Mouse (Mus musculus) midbrain, embryonic 16.5 days (tissue): Measurements from ENCODE around the gene Lhfpl3. TPM values are rescaled to one million over a fixed set of nuclear protein-coding genes. Genes with fewer than 3 reads are reported as not detected.

Experiments used
- ATAC-seq: fragments of 200-750 bp; cut with Nextera tagmentation; 2 replicates; pipeline ENCODE4 v1.8.0; 2017; ENCODE audit warnings: moderate TSS enrichment
- H3K27ac ChIP-seq: fragments of 300-500 bp; sonication (generic); 2 replicates; pipeline ENCODE4 v1.5.1; 2014; ENCODE audit warnings: mild to moderate bottlenecking, low read length, mixed read lengths
- H3K27me3 ChIP-seq: fragments of 300-500 bp; sonication (generic); 2 replicates; pipeline ENCODE4 v1.6.1; 2014; ENCODE audit warnings: low read depth, low read length, mixed read lengths; ENCODE audit not compliant: control insufficient read depth, insufficient read depth
- H3K36me3 ChIP-seq: fragments of 300-500 bp; sonication (generic); 2 replicates; pipeline ENCODE4 v1.6.1; 2014; ENCODE audit warnings: mild to moderate bottlenecking, low read length, moderate library complexity, mixed read lengths; ENCODE audit not compliant: control insufficient read depth, insufficient read depth
- H3K4me1 ChIP-seq: fragments of 300-500 bp; sonication (generic); 2 replicates; pipeline ENCODE4 v1.6.1; 2014; ENCODE audit warnings: mild to moderate bottlenecking, low read length, mixed read lengths; ENCODE audit not compliant: control insufficient read depth, insufficient read depth
- H3K4me2 ChIP-seq: fragments of 300-500 bp; sonication (generic); 2 replicates; pipeline ENCODE4 v1.6.1; 2014; ENCODE audit warnings: mild to moderate bottlenecking, low read length, mixed read lengths
- H3K4me3 ChIP-seq: fragments of 300-500 bp; sonication (generic); 2 replicates; pipeline ENCODE4 v1.5.1; 2014; ENCODE audit warnings: low read depth, mild to moderate bottlenecking, low read length, moderate library complexity, mixed read lengths
- H3K9ac ChIP-seq: fragments of 300-500 bp; sonication (generic); 2 replicates; pipeline ENCODE4 v1.6.1; 2014; ENCODE audit warnings: low read depth, low read length, mixed read lengths
- H3K9me3 ChIP-seq: fragments of 300-500 bp; sonication (generic); replicated peaks from 2 replicates; pipeline ENCODE4 v1.6.1; 2014; ENCODE audit warnings: mild to moderate bottlenecking, low read length, mixed read lengths; ENCODE audit not compliant: control insufficient read depth, poor library complexity, severe bottlenecking
- WGBS: fragments of 180-500 bp; shearing (Covaris S2); extraction: QIAGEN DNeasy Blood & Tissue Kit; methylation state at CpG from one replicate; pipeline ENCODE4 v1.1.7; 2014; 5-methylcytosine and 5-hydroxymethylcytosine counted together
- polyA plus RNA-seq: library from polyadenylated mRNA; unstranded; fragments of >200 nt; fragmentation: Nextera tagmentation; extraction: Ambion mirVana; gene quantifications from 2 replicates; pipeline ENCODE4 v1.2.1, GENCODE M21; 2015

Gene Lhfpl3
- polyA plus RNA-seq, 1 experiment from 2014 or later: 33.6 TPM

- Histone ChIP-seq H3K27ac (no peak overlapping the region), H3K36me3 (no peaks in the 10 kb centered on the region), H3K4me3 (no peak overlapping the region), H3K4me1 (peaks cover 3% of the 10 kb centered on the region; the same call in 1 of the 2 replicates), H3K4me2 (no peak overlapping the region), H3K27me3 (no peaks in the 10 kb centered on the region), H3K9ac (no peak overlapping the region), H3K9me3 (no peaks in the 10 kb centered on the region)
- no peak for ATAC-seq
- 77% methylated on average over 4 of the region's 4 CpGs for WGBS
Measured at GRCm38 (mm10) chr5:23040429-23040828, 294.6 kb downstream of the Lhfpl3 start.

- WGBS: 76% methylated on average over 5 of the region's 5 CpGs
- Histone ChIP-seq H3K4me2 (no peak overlapping the region), H3K9me3 (no peaks in the 10 kb centered on the region), H3K27me3 (no peaks in the 10 kb centered on the region), H3K4me1 (no peaks in the 10 kb centered on the region), H3K4me3 (no peak overlapping the region), H3K9ac (no peak overlapping the region), H3K36me3 (no peaks in the 10 kb centered on the region), H3K27ac (no peak overlapping the region)
- no peak for ATAC-seq
Measured at GRCm38 (mm10) chr5:23042862-23043261, 297.0 kb downstream of the Lhfpl3 start.

- H3K27me3 ChIP-seq: no peaks in the 10 kb centered on the region
- ATAC-seq: no peak
- WGBS: 84% methylated on average over 7 of the region's 7 CpGs
- 0 out of 2 replicates have a peak, but pooled peaks cover 2% of the 10 kb centered on the region for H3K4me1 ChIP-seq
- no peak overlapping the region for H3K4me2 ChIP-seq
- no peaks in the 10 kb centered on the region for H3K9me3 ChIP-seq
- no peak overlapping the region for H3K27ac ChIP-seq
- H3K36me3 ChIP-seq: no peaks in the 10 kb centered on the region
- no peak overlapping the region for H3K9ac ChIP-seq
- H3K4me3 ChIP-seq: no peak overlapping the region
Measured at GRCm38 (mm10) chr5:23049083-23049663, 303.3 kb downstream of the Lhfpl3 start.

GRCm38 (mm10) chr5:23051458-23051857, 305.6 kb downstream of the Lhfpl3 start:
- no peaks in the 10 kb centered on the region for H3K9me3 ChIP-seq
- peak; percentile 17; the same call in 1 of the 2 replicates for ATAC-seq
- no peak overlapping the region for H3K27ac ChIP-seq
- WGBS: 63% methylated on average over 5 of the region's 5 CpGs
- no peak overlapping the region for H3K4me2 ChIP-seq
- no peak overlapping the region for H3K9ac ChIP-seq
- H3K4me3 ChIP-seq: no peak overlapping the region
- H3K36me3 ChIP-seq: no peaks in the 10 kb centered on the region
- 0 out of 2 replicates have a peak, but pooled peaks cover 2% of the 10 kb centered on the region for H3K4me1 ChIP-seq
- H3K27me3 ChIP-seq: no peaks in the 10 kb centered on the region

GRCm38 (mm10) chr5:23094894-23095293, 349.0 kb downstream of the Lhfpl3 start:
- H3K9ac ChIP-seq: no peak overlapping the region
- no peak overlapping the region for H3K4me2 ChIP-seq
- no peaks in the 10 kb centered on the region for H3K4me1 ChIP-seq
- WGBS: 76% methylated on average over 1 of the region's 1 CpGs
- H3K27me3 ChIP-seq: no peaks in the 10 kb centered on the region
- H3K27ac ChIP-seq: no peak overlapping the region
- ATAC-seq: no peak
- H3K36me3 ChIP-seq: no peaks in the 10 kb centered on the region
- H3K9me3 ChIP-seq: no peaks in the 10 kb centered on the region
- H3K4me3 ChIP-seq: no peak overlapping the region

- Histone ChIP-seq H3K4me2 (no peak overlapping the region), H3K36me3 (no peaks in the 10 kb centered on the region), H3K27me3 (no peaks in the 10 kb centered on the region), H3K27ac (no peak overlapping the region), H3K9ac (no peak overlapping the region), H3K4me3 (no peak overlapping the region), H3K9me3 (no peaks in the 10 kb centered on the region), H3K4me1 (0 out of 2 replicates have a peak, but pooled peaks cover 2% of the 10 kb centered on the region)
- no peak for ATAC-seq
- 66% methylated on average over 2 of the region's 2 CpGs for WGBS
Measured at GRCm38 (mm10) chr5:23106536-23106935, 360.7 kb downstream of the Lhfpl3 start.

GRCm38 (mm10) chr5:23111307-23111706, 365.4 kb downstream of the Lhfpl3 start:
- Histone ChIP-seq H3K4me3 (no peak overlapping the region), H3K36me3 (no peaks in the 10 kb centered on the region), H3K9me3 (no peaks in the 10 kb centered on the region), H3K27me3 (no peaks in the 10 kb centered on the region), H3K27ac (no peak overlapping the region), H3K4me1 (0 out of 2 replicates have a peak, but pooled peaks cover 2% of the 10 kb centered on the region), H3K4me2 (no peak overlapping the region), H3K9ac (no peak overlapping the region)
- ATAC-seq: no peak
- 89% methylated on average over 6 of the region's 6 CpGs for WGBS

GRCm38 (mm10) chr5:23114249-23114648, 368.4 kb downstream of the Lhfpl3 start:
- Histone ChIP-seq H3K4me1 (no peaks in the 10 kb centered on the region), H3K36me3 (no peaks in the 10 kb centered on the region), H3K9ac (no peak overlapping the region), H3K4me3 (no peak overlapping the region), H3K9me3 (no peaks in the 10 kb centered on the region), H3K27me3 (no peaks in the 10 kb centered on the region), H3K27ac (no peak overlapping the region), H3K4me2 (no peak overlapping the region)
- WGBS: 92% methylated on average over 4 of the region's 4 CpGs
- ATAC-seq: no peak

GRCm38 (mm10) chr5:23126851-23127250, 381.0 kb downstream of the Lhfpl3 start:
- 23% methylated on average over 2 of the region's 2 CpGs for WGBS
- no peaks in the 10 kb centered on the region for H3K4me1 ChIP-seq
- no peak overlapping the region for H3K27ac ChIP-seq
- H3K9me3 ChIP-seq: 0 out of 2 replicates have a peak, but pooled peaks cover 3% of the 10 kb centered on the region
- H3K9ac ChIP-seq: no peak overlapping the region
- H3K4me2 ChIP-seq: no peak overlapping the region
- no peak for ATAC-seq
- H3K36me3 ChIP-seq: no peaks in the 10 kb centered on the region
- no peaks in the 10 kb centered on the region for H3K27me3 ChIP-seq
- H3K4me3 ChIP-seq: no peak overlapping the region
